Mouse (Mus musculus) bone marrow, adult 2 months (tissue): ENCODE measurements around the gene Lhcgr. TPM values are rescaled to one million over a fixed set of nuclear protein-coding genes. Genes with fewer than 3 reads are reported as not detected.

Experiments
- H3K27ac ChIP-seq: fragments of 200-500 bp; 2 replicates; pipeline ENCODE4 v1.5.1; 2012; ENCODE audit warnings: low read depth, mild to moderate bottlenecking, control low read depth, inconsistent platforms, low read length; ENCODE audit not compliant: control insufficient read depth, poor library complexity, insufficient read depth
- H3K4me1 ChIP-seq: fragments of 200-500 bp; 2 replicates; pipeline ENCODE4 v1.6.1; 2011; ENCODE audit warnings: low read length; ENCODE audit not compliant: control insufficient read depth, insufficient read depth
- H3K4me3 ChIP-seq: fragments of 200-500 bp; replicated peaks from 2 replicates; pipeline ENCODE3; 2011; ENCODE audit warnings: mild to moderate bottlenecking, low read depth, low read length, control low read depth; ENCODE audit not compliant: control insufficient read depth
- CTCF ChIP-seq: fragments of 200-500 bp; IDR thresholded peaks from 2 replicates; pipeline ENCODE4 v1.5.1; 2011; ENCODE audit warnings: low read length, control low read depth; ENCODE audit not compliant: control insufficient read depth, insufficient read depth
- POLR2A ChIP-seq: fragments of 200-500 bp; IDR thresholded peaks from 2 replicates; pipeline ENCODE4 v1.6.1; 2011; ENCODE audit warnings: low read depth, mild to moderate bottlenecking, control low read depth, low read length, borderline replicate concordance; ENCODE audit not compliant: control insufficient read depth
- WGBS: fragments of 180-500 bp; shearing (Covaris S2); methylation state at CpG from one replicate; pipeline ENCODE4 v1.1.7; 2018; 5-methylcytosine and 5-hydroxymethylcytosine counted together
- polyA plus RNA-seq: library from polyadenylated mRNA; stranded (reverse); fragments of >200 nt; gene quantifications from 2 replicates; pipeline ENCODE4 v1.2.4, GENCODE M21; 2011; ENCODE audit warnings: low replicate concordance; ENCODE audit not compliant: missing spikeins, insufficient read depth, insufficient read length

Lhcgr gene
- polyA plus RNA-seq, 1 experiment = not detected

DNA sequence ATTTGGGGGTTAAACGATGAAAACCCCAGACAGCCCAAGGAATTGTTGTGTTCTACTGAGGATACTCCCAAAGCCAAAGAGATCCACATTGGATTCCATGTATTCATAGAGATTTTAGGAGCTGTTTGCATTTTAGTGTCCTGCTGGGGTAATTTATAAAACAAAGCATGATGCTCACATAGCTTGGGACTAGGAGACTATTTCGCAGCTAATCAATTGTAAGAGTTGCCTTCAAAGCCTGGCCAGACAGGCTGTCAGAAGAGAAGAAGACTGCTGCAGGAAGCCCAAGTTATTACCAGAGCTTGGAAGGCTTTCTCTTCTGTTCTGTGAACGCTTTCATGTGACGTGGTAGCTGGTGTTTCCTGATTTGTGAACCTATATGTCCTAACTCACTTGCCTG lies 5.4 kb downstream of the Lhcgr start:
- H3K4me3 ChIP-seq = no peak overlapping the region
- H3K4me1 ChIP-seq = no peaks in the 10 kb centered on the region
- TF ChIP-seq POLR2A (no peak), CTCF (no peak)
- H3K27ac ChIP-seq = no peak overlapping the region
- WGBS = 78% methylated on average over 4 of the region's 4 CpGs

DNA sequence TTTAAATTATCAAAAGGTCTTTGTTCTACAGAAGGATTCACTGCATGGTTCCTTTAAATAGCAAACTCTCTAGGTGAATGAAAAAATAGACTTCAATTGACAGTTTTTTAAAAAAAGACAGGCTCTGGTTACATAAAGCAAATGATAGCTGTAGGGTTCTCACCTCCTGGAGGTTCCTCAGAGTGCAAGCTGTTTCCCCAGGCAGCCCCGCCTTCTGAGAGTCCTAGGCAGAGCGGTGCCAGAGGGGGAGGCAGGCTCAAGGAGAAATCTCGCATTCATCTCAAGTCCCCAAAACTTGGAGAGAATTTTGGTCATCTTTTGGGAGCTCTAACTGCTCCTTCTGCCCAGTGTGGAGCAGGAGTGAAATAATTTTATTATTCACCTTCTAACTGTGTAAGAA lies 12.6 kb downstream of the Lhcgr start:
- TF ChIP-seq CTCF = no peak
- no peak for TF ChIP-seq POLR2A
- H3K4me3 ChIP-seq = no peak overlapping the region
- H3K27ac ChIP-seq = no peak overlapping the region
- WGBS = 76% methylated on average over 3 of the region's 3 CpGs
- H3K4me1 ChIP-seq = no peaks in the 10 kb centered on the region

DNA sequence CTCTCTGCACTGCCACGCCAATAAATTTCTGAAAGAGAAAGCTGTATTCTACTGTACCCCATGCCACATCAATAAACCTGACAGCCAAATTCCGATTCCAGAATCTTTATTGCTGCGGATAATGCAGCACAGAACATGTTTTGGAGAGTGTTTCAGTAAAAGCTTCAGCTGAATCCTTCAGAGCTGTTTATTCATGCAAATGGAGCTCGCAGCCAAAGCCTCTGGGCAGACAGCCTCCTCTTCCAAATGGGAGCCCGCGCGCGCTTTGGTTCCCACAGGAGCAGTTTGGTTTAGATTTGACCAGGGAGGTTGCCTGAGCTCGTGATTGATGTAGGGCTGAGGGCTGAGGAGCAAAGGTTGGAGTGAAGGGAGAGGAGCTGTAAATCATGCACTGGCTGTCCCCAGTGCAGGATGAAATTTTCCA lies 17.7 kb downstream of the Lhcgr start:
- Histone ChIP-seq H3K4me1 (no peaks in the 10 kb centered on the region), H3K4me3 (no peak overlapping the region), H3K27ac (no peak overlapping the region)
- WGBS = 79% methylated on average over 9 of the region's 9 CpGs
- TF ChIP-seq CTCF (no peak), POLR2A (no peak)

DNA sequence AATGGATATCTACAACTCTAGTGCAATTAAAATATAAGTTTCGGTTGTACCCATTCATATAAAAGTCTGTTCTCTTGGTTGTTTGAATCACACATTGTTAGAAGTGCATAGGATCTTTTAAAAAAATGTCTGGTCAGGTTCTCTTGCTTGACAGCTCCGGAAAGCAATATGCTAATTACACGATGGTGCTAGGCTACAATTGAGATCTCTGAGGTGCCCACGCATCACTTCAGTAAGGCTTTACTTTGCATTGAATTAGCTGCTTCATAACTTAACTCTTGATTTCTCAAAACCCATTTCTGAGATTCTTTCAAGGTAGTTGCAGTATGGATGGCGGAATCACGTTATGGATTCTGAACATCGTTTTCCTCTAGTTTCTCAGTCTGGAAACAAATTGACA lies 21.7 kb downstream of the Lhcgr start:
- Histone ChIP-seq H3K4me3 (no peak overlapping the region), H3K27ac (no peak overlapping the region), H3K4me1 (no peaks in the 10 kb centered on the region)
- 79% methylated on average over 7 of the region's 7 CpGs for WGBS
- TF ChIP-seq CTCF = no peak
- TF ChIP-seq POLR2A = no peak

DNA sequence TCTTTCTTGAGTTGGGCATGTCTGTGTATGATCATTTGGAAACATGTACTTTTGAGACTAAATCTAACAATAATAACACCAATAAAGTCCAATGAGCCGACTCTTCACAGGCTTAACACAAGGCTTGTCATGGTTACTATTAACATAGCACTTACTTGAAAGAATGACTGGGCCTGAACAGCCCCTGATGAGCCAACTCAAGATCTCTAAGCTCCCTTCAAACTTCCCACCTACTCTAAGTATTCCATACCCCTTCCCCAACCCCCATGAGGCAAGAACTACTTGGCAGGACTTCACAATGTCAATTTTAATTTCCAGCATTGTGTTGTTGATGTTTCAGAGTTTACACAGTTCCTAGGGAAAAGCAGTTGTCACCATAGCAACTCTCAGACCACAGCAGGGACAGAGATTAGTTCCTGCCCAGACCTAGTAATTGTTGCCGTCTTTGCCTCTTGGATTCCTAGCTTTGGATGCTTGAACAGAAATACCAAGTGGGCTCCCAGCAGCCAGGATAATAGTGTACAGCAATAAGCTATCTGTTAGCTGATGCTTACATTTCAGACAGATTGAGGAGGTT lies 22.4 kb downstream of the Lhcgr start:
- Histone ChIP-seq H3K4me3 (no peak overlapping the region), H3K4me1 (no peaks in the 10 kb centered on the region), H3K27ac (no peak overlapping the region)
- 71% methylated on average over 2 of the region's 2 CpGs for WGBS
- TF ChIP-seq POLR2A (no peak), CTCF (no peak)

DNA sequence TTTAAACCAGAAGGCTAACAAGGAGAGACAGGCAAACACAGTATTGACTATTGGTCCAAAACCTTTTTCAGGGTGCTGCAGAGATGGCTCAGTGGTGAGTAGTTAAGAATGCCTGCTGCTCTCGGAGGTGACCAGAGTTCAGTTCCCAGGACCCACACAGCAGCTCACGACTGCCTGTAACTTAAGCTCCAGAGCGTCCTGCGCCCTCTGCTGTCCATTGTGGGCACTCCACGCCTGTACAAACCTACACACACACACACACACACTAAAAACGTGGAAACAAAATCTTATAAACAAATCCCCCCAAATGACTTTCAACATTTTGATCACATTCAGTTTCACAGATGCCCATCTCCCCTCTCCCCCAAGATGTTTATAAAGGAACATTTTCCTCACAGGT lies 24.9 kb downstream of the Lhcgr start:
- 81% methylated on average over 6 of the region's 6 CpGs for WGBS

DNA sequence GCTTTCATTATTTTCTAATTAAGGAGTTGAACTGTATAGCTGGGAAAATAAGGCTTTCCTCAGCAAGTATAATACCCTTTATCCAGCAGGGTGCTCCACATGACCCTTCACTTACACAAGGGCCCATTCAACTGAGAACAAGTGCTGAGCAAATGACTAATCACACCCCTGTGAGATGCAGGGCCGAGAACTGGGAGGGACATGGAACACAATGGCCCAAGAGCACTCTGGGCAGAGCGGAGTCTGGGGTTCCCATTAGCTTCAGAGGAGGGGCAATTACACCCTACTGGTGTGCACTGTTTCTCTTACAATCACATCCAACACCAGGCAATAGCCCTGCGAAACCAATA lies 27.7 kb downstream of the Lhcgr start:
- no peaks in the 10 kb centered on the region for H3K4me1 ChIP-seq
- TF ChIP-seq POLR2A (no peak), CTCF (no peak)
- H3K27ac ChIP-seq = no peak overlapping the region
- no peak overlapping the region for H3K4me3 ChIP-seq
- WGBS = 88% methylated on average over 3 of the region's 3 CpGs

More for the DNA sequence above, 24.9 kb downstream of the Lhcgr start:
- Histone ChIP-seq H3K4me3 (no peak overlapping the region), H3K4me1 (no peaks in the 10 kb centered on the region), H3K27ac (no peak overlapping the region)
- no peak for TF ChIP-seq POLR2A
- peak; percentile 26; the same call in 1 of the 2 replicates for TF ChIP-seq CTCF

DNA sequence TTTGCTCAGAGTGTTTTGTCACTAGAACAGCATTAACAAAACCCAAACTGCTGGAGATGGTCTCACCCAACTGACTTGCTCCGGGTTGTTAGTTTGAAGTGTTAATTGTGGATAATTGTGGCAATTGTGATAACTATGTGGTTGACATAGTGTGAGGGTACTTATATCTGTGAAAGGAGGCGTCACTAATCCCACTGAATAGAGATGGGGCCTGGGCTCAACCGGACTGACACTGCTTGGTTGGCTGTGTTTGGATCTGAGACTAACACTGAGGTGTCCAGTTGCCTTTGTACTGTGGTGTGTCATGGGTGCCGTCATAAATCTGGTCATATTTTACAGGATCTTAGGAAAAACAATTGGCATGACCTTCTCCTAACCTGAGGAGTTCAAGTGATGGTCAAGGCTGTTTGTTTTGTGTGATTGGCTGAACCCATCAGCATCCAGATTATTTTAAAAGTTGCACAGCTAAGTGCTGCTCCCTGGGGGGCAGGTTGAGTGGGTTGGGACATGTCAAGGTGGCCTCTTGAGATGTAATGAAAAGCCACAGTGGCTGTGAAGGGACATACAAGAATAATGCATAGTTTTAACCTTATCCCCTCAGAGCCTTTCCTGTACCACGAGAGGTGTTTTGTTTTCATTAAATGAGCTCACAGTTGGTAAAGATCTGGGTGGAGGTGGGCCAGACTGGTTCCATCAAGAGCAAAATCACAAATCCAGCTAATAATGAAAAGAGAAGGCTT lies 28.2 kb downstream of the Lhcgr start:
- H3K4me3 ChIP-seq = no peak overlapping the region
- H3K27ac ChIP-seq = no peak overlapping the region
- WGBS = 80% methylated on average over 5 of the region's 5 CpGs
- no peak for TF ChIP-seq CTCF
- TF ChIP-seq POLR2A = no peak
- no peaks in the 10 kb centered on the region for H3K4me1 ChIP-seq
